Mouse (Mus musculus): Measurements from ENCODE around the gene Spryd7. TPM values are rescaled to one million over a fixed set of nuclear protein-coding genes. Genes with fewer than 3 reads are reported as not detected.
"Not testable (repeated sequence)": the region's sequence is repeated elsewhere in the genome, so short reads cannot be mapped to it uniquely, and the experiment has no call there.

Spryd7 gene
- 9.5 and 9.7 TPM in 2 replicates for polyA plus RNA-seq (2012; rRNA removed)

- under 1% methylated on average over 72 of the region's 72 CpGs for WGBS
- peak; percentile 56 for TF ChIP-seq POLR2A (IDR thresholded peaks at IDR 0.05; ENCODE audit: low read depth, low read length)
- 0 out of 2 replicates have a peak, but pooled peaks have one; percentile 5 for TF ChIP-seq CTCF (conservative IDR thresholded peaks at IDR 0.05; ENCODE audit: insufficient read depth, insufficient read length, low read depth, low read length)
- Histone ChIP-seq H3K36me3 (ENCODE audit: control insufficient read depth, insufficient read depth, low read length) (no peaks in the 10 kb centered on the region), H3K27me3 (replicated peaks; ENCODE audit: control insufficient read depth, insufficient read depth, low read length) (no peaks in the 10 kb centered on the region), H3K4me1 (ENCODE audit: control insufficient read depth, insufficient read depth, low read length) (no peaks in the 10 kb centered on the region), H3K4me3 (ENCODE audit: insufficient read depth, low read depth, low read length) (peak within 1 kb of the TSS; percentile 94), H3K27ac (ENCODE audit: insufficient read depth, low read depth, low read length) (peak within 1 kb of the TSS; percentile 75)
- DNase-seq = peak; percentile 99
These were observed at the start of gene Spryd7 for GRCm38 (mm10) chr14:61556289-61557147. Spryd7 (minus strand) TSS chr14:61556886.

- 77% methylated on average over 2 of the region's 2 CpGs for WGBS
- not testable (repeated sequence) for H3K4me3 ChIP-seq (ENCODE audit: insufficient read depth, low read depth, low read length); H3K4me1 ChIP-seq (ENCODE audit: control insufficient read depth, insufficient read depth, low read length); H3K27ac ChIP-seq (ENCODE audit: insufficient read depth, low read depth, low read length); H3K36me3 ChIP-seq (ENCODE audit: control insufficient read depth, insufficient read depth, low read length); H3K27me3 ChIP-seq (replicated peaks; ENCODE audit: control insufficient read depth, insufficient read depth, low read length); DNase-seq
These were observed 49.4 kb upstream of the Spryd7 start for GRCm38 (mm10) chr14:61606088-61606487.

GRCm38 (mm10) chr14:61604081-61604480, 47.4 kb upstream of the Spryd7 start:
- H3K36me3 ChIP-seq (ENCODE audit: control insufficient read depth, insufficient read depth, low read length) = no peaks in the 10 kb centered on the region
- TF ChIP-seq POLR2A (IDR thresholded peaks at IDR 0.05; ENCODE audit: low read depth, low read length) (no peak), CTCF (conservative IDR thresholded peaks at IDR 0.05; ENCODE audit: insufficient read depth, insufficient read length, low read depth, low read length) (no peak)
- H3K27me3 ChIP-seq (replicated peaks; ENCODE audit: control insufficient read depth, insufficient read depth, low read length) = no peaks in the 10 kb centered on the region
- H3K27ac ChIP-seq (ENCODE audit: insufficient read depth, low read depth, low read length) = no peak overlapping the region
- no peak overlapping the region for H3K4me3 ChIP-seq (ENCODE audit: insufficient read depth, low read depth, low read length)
- H3K4me1 ChIP-seq (ENCODE audit: control insufficient read depth, insufficient read depth, low read length) = peaks cover 5% of the 10 kb centered on the region; the same call in 1 of the 2 replicates
- DNase-seq = no peak
- WGBS = 91% methylated on average over 3 of the region's 3 CpGs

GRCm38 (mm10) chr14:61603069-61603755, 46.5 kb upstream of the Spryd7 start:
- TF ChIP-seq CTCF (conservative IDR thresholded peaks at IDR 0.05; ENCODE audit: insufficient read depth, insufficient read length, low read depth, low read length) (no peak), POLR2A (IDR thresholded peaks at IDR 0.05; ENCODE audit: low read depth, low read length) (no peak)
- H3K4me3 ChIP-seq (ENCODE audit: insufficient read depth, low read depth, low read length) = no peak overlapping the region
- H3K27ac ChIP-seq (ENCODE audit: insufficient read depth, low read depth, low read length) = no peak overlapping the region
- H3K27me3 ChIP-seq (replicated peaks; ENCODE audit: control insufficient read depth, insufficient read depth, low read length) = no peaks in the 10 kb centered on the region
- H3K36me3 ChIP-seq (ENCODE audit: control insufficient read depth, insufficient read depth, low read length) = no peaks in the 10 kb centered on the region
- no peak for DNase-seq
- H3K4me1 ChIP-seq (ENCODE audit: control insufficient read depth, insufficient read depth, low read length) = peaks cover 5% of the 10 kb centered on the region; the same call in 1 of the 2 replicates
- 88% methylated on average over 8 of the region's 8 CpGs for WGBS

GRCm38 (mm10) chr14:61601348-61601747, 44.7 kb upstream of the Spryd7 start:
- no peaks in the 10 kb centered on the region for H3K36me3 ChIP-seq (ENCODE audit: control insufficient read depth, insufficient read depth, low read length)
- H3K4me3 ChIP-seq (ENCODE audit: insufficient read depth, low read depth, low read length) = no peak overlapping the region
- H3K27ac ChIP-seq (ENCODE audit: insufficient read depth, low read depth, low read length) = no peak overlapping the region
- no peak for DNase-seq
- H3K4me1 ChIP-seq (ENCODE audit: control insufficient read depth, insufficient read depth, low read length) = peaks cover 5% of the 10 kb centered on the region; the same call in 1 of the 2 replicates
- TF ChIP-seq CTCF (conservative IDR thresholded peaks at IDR 0.05; ENCODE audit: insufficient read depth, insufficient read length, low read depth, low read length) = no peak
- no peak for TF ChIP-seq POLR2A (IDR thresholded peaks at IDR 0.05; ENCODE audit: low read depth, low read length)
- H3K27me3 ChIP-seq (replicated peaks; ENCODE audit: control insufficient read depth, insufficient read depth, low read length) = no peaks in the 10 kb centered on the region
- 71% methylated on average over 9 of the region's 9 CpGs for WGBS

- 5% methylated on average over 44 of the region's 44 CpGs for WGBS
- Histone ChIP-seq H3K27me3 (replicated peaks; ENCODE audit: control insufficient read depth, insufficient read depth, low read length) (no peaks in the 10 kb centered on the region), H3K4me3 (ENCODE audit: insufficient read depth, low read depth, low read length) (peak overlapping the region; percentile 93), H3K27ac (ENCODE audit: insufficient read depth, low read depth, low read length) (peak overlapping the region; percentile 57), H3K36me3 (ENCODE audit: control insufficient read depth, insufficient read depth, low read length) (no peaks in the 10 kb centered on the region), H3K4me1 (ENCODE audit: control insufficient read depth, insufficient read depth, low read length) (peaks cover 5% of the 10 kb centered on the region; the same call in 1 of the 2 replicates)
- DNase-seq = peak; percentile 95
- peak; percentile 48 for TF ChIP-seq POLR2A (IDR thresholded peaks at IDR 0.05; ENCODE audit: low read depth, low read length)
- TF ChIP-seq CTCF (conservative IDR thresholded peaks at IDR 0.05; ENCODE audit: insufficient read depth, insufficient read length, low read depth, low read length) = no peak
These were observed 42.5 kb upstream of the Spryd7 start for GRCm38 (mm10) chr14:61599057-61599806.
